Mouse (Mus musculus): ENCODE results near the gene Ddx28.

Ddx28 gene

DNA sequence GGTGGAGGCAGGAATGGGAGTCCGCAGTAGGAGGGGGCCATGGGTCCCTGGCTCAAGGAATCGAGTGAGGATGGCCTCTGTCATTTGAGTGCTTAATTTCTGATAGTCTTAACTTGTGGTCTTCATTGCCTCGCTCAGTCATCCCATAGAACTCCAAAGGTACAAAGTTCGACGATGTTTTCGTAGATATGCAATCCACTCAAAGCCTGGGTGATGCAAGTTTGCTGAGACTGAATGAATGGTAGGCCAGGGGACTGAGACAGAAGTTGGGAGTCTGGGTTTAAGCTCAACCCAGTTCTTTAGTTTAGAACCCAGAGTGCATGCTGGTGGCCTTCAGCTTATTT lies at the start of gene Ddx28:
TSS of gene Ddx28 (minus strand) at position 240 of the 344 bp plus-strand sequence.
- DNase-seq (ENCODE audit: low read depth, low spot score), result no peak

DNA sequence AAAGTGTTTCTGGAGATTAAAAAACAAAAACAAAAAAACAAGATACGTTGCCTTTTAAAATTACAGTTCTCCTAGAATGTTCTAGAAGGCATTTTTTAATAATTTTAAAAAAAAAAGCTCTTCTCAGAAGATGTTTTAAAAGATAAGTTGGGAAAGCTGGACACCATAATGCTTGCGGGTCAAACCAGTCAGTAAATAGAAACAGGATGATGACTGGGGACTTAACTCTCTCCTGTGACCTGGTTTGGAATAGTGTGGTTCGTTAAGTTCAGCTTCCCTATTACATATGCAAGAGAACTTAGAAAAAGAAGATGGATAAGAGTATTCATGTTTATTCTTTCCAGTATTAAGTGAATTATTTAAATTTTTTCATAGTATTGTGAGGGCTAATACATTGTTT lies 48.8 kb upstream of the Ddx28 start:
- no peak for DNase-seq (ENCODE audit: low read depth, low spot score)

DNA sequence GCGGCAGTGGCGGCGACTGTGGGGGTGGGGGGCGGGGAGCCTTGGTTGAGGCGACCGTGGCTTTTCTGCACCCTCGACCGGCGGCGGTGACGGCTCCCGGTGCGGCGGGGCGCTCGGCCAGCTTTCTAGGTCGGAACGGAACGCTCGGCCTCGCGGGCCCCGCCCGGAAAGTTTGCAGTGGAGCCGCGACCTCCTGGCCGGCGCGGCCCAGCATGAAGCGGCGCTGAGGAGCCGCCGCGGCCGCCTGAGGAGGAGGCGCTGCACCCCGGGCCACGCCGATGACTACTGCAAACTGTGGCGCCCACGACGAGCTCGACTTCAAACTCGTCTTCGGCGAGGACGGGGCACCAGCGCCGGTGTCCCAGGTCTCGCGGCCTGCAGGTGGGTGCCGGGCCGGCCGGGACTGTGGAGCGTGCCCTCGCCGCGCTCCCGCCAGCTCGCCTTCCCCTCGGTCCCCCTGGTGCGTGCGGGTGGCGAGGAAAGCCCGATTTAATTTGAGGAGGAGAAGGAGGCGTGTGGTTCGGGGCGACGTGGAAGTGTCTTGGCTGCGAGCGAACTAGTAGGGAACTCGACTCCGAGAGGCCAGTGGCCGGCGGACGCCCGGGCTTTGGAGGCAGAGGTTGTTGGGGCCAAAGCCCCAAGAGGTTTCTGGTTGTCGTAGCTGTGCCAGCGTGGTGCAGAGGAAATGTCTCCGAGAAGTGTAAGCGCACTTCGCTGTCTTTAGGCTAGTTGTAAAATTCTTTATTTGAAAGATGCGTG lies 48.1 kb upstream of the Ddx28 start:
- DNase-seq (ENCODE audit: low read depth, low spot score), result peak; percentile 51

DNA sequence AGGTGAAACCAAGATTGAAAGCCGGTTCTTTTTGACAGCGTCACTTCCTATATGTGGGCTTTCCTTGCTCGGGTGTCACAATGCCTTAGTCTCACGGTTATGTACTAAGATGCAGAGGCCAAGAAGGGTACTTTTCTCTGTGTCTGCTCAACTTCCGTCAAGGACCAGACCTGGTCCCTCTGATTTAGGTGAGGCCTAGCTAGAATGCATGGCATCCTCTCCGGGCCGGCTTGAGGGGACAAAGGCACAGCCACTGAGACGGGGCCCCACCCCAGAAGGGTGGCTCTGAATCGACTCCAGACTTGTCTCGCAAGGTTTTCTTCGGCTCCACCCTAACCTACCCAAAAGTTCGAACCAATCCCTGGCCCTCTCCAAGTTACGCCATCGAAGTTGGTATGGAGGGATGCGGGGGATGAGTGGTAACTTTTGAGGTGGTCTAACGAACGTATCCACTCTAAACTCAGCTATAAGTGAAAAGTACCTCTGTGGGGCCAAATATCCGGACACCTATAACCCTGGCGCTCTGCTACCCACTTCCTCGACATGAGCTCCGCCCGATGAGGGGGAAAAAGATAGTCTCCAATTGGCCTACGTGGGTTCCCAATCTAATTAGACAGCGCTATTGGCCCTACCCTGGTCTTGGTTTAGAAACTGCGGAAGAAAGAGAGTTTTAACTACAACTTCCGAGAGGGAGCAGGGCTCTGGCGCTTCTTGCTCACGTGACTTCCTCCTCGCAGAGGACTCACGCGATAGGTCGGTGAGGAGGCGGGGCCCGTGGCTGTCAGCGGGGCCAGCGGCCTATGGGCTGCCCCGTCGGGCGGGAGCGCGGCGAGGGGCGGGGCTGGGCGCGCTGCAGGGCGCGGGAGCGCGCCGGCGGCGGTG lies 47.3 kb upstream of the Ddx28 start, which contains the start of gene Nfatc3:
TSS of gene Nfatc3 (plus strand) at position 110 of the 882 bp plus-strand sequence.
- DNase-seq (ENCODE audit: low read depth, low spot score), result peak; percentile 97

DNA sequence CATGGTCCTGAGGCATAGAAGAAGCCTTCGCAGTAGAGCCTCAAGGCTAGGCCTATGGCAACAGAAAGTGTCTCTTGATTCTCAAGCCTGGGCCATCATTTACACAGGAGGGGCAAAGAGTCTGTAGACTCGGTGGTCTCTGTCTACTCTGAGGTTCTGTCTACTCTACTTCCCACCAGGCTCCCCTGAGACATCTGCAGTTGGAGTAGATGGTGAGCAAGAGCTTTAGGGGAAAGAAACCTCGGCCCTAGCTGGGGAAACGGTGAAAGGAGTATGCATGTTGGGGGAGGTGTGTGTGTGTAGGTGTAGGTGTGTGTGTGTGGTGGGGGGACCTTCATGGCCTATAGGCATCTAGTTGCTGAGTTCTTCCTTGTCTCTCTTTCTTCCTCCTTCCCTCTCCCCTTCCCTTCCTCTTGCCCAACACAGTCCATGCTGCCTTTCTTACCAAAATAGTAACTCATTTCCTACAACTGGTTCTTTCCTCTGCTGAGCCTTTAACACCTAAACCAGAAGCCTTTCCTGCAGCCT lies 44.8 kb upstream of the Ddx28 start:
- DNase-seq (ENCODE audit: low read depth, low spot score), result no peak

DNA sequence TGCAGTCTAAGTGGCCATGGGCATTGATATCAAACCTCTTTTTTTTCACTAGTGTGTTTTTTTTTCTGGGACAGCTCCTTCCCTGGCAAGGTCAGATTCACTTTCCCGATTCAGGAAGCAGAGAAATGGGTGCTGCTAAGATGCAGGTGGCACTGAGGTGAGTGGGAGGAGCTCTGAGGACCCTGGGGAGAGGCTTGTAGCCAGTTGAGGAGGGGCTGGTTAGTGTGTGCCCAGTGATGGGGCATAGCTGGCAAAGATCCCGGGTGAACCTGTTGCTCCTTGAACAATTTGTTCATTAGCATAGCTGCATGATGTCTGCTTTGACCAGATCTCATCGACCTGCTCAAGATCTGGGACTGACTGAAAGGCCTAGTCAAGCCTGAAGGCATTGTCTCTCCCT lies 43.4 kb upstream of the Ddx28 start:
- DNase-seq (ENCODE audit: low read depth, low spot score), result no peak

DNA sequence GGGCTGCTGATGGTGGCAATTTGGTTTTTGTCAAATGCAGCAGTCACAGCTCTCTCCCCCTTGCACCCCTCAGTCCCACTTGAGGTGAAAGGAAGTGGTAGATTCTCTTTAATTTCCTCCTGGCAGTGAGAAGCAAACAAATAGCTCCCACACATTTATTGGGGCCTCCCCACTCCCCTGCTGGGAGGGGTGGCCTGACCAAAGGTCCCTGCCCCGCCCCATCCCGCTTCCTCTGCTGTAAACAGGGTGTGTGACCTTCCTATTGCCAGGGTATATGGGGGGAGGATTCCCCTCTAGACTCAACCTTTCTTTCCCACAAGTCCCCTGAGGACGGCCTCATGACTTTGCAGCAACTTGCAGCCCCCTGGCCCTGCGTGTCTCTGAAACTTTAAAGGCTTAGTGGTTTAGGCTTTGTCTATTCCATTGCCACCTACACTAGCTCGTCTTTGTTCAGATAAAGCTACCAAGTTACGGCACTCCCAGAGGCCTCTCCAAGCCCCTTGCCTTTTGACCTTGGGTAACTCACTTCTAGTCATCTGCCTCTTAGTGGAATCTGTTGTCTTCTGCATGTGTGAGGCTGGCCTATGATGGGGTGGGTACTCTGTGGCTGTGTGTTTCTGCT lies 42.6 kb upstream of the Ddx28 start:
- DNase-seq (ENCODE audit: low read depth, low spot score), result peak; percentile 49

DNA sequence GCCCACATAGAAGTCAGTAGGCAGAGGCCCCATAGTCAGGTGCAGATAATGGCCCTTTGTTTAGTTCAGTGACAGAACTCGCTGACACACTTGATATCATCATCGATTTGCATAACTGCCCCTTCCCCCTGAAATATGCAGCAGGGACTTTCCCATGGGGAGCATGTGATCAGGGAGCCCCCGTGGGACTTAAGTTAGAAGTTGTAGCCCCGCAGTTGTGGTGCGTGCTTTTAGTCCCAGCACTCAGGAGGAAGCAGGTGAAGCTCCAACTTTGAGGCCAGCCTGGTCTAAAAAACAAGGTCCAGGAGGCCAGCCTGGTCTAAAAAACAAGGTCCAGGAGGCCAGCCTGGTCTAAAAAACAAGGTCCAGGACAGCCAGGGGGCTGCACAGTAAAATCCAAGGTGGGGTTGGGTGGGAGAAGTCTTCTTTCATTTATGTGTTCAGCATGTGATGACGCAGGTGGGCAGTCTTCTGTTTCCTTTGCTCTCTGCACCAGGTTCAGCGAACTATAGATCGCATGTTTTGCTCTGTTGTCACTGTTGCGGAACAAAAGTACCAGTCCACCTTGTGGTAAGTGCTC lies 40.9 kb upstream of the Ddx28 start:
- DNase-seq (ENCODE audit: low read depth, low spot score), result no peak

DNA sequence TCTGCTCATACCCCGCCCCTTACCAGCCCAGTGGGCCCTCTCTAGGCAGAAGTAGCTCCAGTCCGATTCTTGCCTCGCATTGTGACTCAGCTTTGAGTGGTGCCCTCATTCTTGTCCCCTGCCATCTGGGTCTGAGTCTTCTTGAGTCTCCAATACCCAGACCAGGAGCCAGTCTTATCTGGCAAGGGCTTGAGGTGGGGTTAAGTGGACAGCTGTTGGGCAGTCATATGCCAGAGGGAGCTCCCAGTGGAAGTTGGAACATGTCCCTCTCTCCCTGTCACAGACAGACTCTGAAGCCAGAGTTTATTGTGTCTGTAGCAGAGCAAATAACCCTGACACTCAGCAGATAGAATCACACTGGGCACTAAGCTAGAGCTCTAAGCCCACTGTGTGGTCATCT lies 39.4 kb upstream of the Ddx28 start:
- DNase-seq (ENCODE audit: low read depth, low spot score), result no peak

DNA sequence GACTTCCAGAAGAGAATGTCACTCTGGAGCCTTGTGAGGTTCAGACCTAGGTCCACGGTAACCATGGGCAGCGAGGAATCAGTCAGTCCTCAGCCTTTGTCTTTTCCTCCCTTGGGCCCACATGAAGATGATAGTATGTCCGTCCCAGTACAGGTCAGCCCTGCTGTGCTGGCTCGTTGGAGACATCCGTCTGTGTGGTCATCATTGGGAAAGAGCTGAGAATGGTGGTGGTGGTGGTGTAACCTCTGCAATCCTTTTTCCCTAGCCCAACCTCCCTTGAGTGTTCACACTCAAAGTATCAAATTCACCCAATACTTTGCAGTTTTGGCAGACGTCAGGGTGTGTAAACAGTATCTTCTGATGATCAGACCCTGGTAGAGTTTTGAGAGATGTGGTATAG lies 38.2 kb upstream of the Ddx28 start:
- DNase-seq (ENCODE audit: low read depth, low spot score), result no peak

DNA sequence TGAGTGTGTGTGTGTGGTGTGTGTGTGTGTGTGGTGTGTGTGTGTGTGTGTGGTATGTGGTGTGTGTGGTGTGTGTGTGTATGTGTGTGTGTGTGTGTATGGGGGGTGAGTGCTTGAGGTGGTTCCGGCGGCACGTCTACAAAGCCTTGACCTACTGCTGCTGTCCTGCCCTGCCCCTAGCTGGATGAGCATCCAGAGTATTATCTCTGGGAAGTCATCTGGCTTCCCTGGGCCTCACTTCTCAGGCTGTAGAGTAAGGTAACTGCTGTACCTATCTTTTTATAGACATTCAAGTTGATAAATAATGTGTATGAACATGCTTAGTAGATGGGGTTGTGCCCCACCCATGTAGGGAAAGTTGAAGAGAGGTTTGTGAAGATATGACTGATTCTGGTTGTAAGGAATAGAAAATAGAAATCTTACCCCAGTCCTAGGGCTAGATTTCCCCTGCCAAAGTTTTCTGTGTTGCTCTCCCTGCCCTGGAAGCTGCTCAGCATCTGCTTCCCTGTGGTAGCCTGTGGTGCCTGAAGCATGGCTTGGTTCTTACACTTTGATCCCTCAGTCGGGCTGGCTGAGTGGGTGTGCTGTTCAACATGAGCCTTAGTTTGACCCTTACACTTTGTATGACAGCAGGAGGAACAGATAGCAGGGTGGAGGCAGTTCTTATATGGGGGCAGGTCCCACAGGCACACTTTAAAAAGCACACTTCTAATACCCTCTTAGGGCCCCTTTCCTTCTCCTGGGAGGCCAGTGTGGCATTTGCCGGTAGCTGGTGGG lies 36.4 kb upstream of the Ddx28 start:
- no peak for DNase-seq (ENCODE audit: low read depth, low spot score)

DNA sequence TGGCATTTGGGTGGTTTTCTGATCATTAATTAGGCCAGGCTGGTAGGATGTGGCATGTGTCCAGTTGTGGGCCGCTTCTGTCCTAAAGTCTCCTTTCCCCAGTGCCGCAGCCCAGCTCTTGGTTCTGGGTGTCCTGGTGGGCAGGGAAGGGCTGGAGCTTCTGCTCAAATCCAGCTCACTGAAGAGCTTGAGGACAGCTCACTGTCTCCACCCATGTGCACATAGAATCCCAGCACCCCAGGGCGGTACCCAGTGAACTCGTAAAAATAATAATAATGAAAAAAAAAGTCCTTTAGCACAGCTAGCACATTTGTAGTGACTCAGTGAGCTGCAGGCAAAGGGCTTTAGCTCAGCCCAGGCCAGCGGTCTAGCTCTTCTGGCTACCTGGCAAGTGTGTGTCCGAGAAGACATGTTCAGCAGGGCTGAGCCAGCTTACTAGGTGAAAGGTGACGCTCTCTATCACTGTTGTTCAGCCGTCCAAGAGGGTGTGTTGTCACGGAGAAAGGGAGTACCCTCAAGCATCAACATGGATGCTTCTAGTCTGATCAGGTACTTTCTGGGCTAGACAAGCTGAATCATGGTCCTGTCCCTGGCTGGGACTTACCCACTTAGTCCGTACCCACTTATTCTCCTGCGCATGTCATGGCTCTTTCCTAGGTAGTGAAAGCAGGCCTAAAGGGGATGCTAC lies 35.3 kb upstream of the Ddx28 start:
- no peak for DNase-seq (ENCODE audit: low read depth, low spot score)

DNA sequence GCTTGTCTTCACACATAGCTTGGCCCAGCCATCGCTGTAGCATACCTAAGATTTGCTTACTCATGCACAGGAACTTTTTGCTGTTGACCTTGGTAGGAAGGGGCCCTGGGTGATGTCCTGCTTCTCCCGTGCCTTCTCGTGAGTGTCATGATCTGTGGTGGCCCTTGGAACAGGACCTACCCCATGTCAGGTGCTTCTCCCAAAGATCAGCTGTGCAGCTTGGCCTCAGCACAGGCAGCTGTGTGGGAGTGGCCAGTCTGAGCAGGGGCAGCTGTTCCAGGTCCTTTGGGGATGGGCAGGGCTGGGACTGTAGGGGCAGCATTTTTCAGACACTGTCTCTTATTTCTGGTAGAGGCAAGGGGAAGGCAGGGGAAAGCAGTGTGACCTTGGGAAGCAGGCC lies 32.5 kb upstream of the Ddx28 start:
- peak; percentile 63 for DNase-seq (ENCODE audit: low read depth, low spot score)

DNA sequence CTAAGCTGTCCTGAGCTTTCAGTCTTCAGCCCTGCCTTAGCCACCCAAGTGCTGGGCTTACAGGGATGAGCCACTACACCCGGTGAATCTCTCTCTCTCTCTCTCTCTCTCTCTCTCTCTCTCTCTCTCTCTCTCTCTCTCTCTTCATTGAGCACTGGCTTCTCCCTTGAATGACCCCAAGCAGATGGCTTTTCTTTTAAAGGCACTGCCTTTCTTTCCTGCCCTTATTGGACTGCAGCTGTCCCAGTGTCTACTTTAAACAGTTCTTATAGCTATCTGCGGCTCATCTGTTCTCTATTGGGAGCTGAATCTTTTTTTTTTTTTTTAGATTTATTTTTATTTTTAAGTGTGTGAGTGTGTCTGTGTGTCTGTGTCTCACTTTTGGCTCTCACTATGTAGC lies 31.4 kb upstream of the Ddx28 start:
- no peak for DNase-seq (ENCODE audit: low read depth, low spot score)

DNA sequence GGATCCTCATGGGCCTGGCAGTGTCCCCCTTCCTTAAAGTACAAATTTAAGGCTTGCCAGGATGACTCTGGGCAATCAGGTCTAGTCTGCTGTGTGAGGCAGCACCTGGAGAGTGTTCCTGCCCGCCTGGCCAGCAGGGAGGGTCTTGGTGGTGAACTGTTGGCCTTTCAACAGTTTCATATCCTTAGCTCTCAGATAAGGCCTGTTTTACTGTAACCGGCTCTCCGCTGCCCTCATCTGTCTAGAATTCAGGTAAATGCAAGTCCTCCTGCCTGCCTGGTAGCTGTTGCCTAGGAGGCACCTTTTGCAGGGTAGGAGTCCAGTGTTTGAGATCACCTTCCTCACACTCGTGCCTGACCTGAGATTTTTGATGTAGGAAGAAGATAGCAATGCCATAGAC lies 28.5 kb upstream of the Ddx28 start:
- no peak for DNase-seq (ENCODE audit: low read depth, low spot score)

DNA sequence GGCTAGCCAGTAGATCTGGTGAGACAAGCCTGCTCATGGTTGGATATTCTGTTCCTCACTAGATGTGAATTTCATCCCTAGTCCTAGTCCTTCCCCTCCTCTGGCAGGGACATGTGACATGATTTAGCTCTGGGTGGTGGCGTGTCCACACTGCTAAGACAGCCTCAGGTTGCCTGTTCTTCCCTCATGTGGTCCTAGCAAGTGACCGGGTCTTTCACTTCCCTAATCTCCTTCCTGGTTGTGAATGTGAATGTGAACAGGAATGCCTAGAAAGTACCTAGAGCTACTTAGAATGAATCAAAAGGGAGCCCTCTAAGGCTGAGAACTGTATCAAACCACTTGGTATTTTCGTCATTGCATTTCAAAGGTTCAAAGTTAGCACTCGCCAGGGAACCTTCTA lies 27.9 kb upstream of the Ddx28 start:
- no peak for DNase-seq (ENCODE audit: low read depth, low spot score)

DNA sequence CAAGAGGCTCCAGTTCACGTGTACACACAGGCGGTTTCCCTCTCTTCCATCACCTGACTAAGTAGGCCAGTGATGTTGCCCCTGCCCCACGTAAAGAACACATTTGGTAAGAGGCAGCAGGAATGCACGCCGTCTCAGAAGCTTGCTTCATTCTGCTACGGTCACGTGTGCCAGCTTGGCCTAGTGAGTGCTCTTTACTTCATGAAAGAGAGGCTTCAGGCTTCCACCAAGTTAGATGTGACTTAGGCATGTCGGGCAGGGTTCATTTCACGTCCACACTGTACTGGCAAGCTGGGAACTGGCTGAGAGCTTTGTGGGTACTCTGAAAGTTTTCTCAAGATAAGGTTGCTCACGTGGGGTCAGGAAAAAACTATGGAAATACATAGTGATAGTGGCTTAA lies 27.0 kb upstream of the Ddx28 start:
- no peak for DNase-seq (ENCODE audit: low read depth, low spot score)

DNA sequence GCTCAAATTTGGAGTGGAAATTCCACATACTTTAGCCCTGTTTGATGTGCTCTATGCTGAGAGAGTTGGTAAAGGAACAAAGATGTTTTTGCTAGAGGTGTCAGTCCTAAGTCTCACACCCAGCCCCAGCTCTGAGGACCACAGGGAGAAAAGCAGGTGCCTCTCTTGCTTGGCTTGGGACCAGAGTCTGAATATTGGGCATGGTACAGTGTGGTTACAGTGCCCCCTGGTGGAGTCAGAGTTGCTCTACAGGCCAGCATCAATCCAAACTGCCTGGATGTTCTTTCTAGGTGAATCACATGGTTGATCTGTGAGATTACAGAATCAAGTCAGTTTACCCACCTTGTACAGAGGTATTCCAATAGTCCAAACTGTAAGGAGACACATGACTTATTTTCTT lies 10.8 kb upstream of the Ddx28 start:
- peak; percentile 59 for DNase-seq (ENCODE audit: low read depth, low spot score)

DNA sequence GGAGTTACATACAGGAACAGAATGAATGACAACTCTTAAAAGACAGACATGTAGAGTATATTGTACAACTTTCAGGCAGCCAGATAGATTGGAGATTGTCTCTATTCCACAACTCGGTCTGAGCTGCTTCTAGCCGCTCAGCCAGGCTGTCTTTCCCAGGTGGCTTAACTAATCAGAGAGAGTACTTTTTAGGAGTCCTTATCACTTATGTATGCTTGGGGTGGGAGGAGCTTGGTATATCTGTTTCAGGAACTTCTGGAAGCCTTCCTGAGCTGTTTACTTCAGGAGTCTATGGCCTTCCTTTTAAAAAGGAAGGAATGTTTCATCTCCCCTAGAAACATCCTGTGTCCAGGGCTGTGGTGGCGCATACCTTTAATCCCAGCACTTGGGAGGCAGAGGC lies 6.4 kb upstream of the Ddx28 start:
- DNase-seq (ENCODE audit: low read depth, low spot score), result no peak

DNA sequence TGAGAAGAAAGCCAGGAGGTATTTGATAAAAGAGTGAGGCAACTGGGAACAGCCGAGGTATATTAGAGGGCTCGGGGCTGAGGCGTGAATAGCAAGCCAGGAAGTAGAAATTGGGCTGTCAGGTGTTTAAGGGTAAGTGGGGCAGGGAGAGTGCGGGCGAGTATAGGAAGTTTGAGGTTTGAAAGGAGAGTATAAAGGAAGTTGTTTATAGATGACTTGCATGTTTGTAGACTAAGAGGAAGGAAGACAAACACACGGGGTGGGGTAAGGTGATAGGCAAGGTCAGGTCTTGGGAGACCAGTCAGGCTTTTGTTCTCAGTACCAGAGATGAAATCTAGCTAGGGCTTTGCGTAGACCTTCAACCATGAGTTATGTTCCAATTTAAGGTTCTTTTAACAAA lies 5.4 kb upstream of the Ddx28 start:
- no peak for DNase-seq (ENCODE audit: low read depth, low spot score)

DNA sequence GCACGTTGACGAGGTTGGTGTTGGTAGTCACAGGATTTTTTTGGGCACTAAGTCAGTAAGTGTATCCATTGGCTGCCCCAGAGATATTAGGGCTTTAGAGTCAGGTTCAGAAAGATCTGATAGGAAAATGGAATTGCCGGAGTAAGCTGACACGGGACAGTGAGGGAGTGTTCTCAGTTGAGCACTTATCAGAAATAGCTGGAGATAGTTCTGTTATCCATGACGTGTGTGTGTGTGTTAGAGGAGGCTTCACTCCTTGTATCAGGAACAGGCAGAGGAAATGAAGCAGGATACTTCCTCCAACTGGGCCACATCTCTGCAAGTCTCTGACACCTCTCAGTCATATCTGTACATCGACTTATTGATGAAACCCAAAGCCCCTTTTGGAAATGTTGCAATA lies 4.6 kb upstream of the Ddx28 start:
- DNase-seq (ENCODE audit: low read depth, low spot score), result no peak
